Mouse (Mus musculus) granulocyte monocyte progenitor cell, adult 5-6 weeks (primary cell): ENCODE measurements around the gene Slc22a23. TPM values are rescaled to one million over a fixed set of nuclear protein-coding genes. Genes with fewer than 3 reads are reported as not detected.

ENCODE experiments used
- ATAC-seq: replicated peaks from 2 replicates; pipeline ENCODE4 v1.8.0; 2016; ENCODE audit warnings: mild to moderate bottlenecking, moderate TSS enrichment, inconsistent platforms; ENCODE audit not compliant: poor library complexity, severe bottlenecking
- total RNA-seq, 2 experiments: library from RNA; stranded (forward) in 1 of 2; stranded (reverse) in 1 of 2; fragments of 200-712, 200-1000 nt in 1 of 2; fragments of >200 nt in 1 of 2; fragmentation: Nextera tagmentation in 1 of 2; gene quantifications; 2 replicates each; pipeline ENCODE4 v1.2.3; 2014 to 2017

Gene Slc22a23
- total RNA-seq, 2 experiments from 2014 or later = not detected

GRCm38 (mm10) chr13:34344376-34345127 lies 430 bp downstream of the Slc22a23 start:
- ATAC-seq = peak; percentile 34; the same call in 1 of the 2 replicates

- 0 out of 2 replicates have a peak, but pooled peaks have one; percentile 6 for ATAC-seq
These were observed 1.1 kb downstream of the Slc22a23 start for GRCm38 (mm10) chr13:34343719-34344375.

GRCm38 (mm10) chr13:34342286-34342890 lies 2.6 kb downstream of the Slc22a23 start:
- no peak for ATAC-seq

GRCm38 (mm10) chr13:34336895-34337294 lies 8.1 kb downstream of the Slc22a23 start:
- ATAC-seq = no peak

GRCm38 (mm10) chr13:34334847-34335246 lies 10.1 kb downstream of the Slc22a23 start:
- ATAC-seq = no peak

GRCm38 (mm10) chr13:34332762-34333161 lies 12.2 kb downstream of the Slc22a23 start:
- ATAC-seq = peak; percentile 74

- no peak for ATAC-seq
These were observed 13.4 kb downstream of the Slc22a23 start for GRCm38 (mm10) chr13:34331399-34332186.

GRCm38 (mm10) chr13:34329589-34329988 lies 15.4 kb downstream of the Slc22a23 start:
- no peak for ATAC-seq

- ATAC-seq = no peak; the same call in 1 of the 2 replicates
These were observed 18.0 kb downstream of the Slc22a23 start for GRCm38 (mm10) chr13:34326992-34327391.

- ATAC-seq = no peak
These were observed 21.6 kb downstream of the Slc22a23 start for GRCm38 (mm10) chr13:34323361-34323760.

GRCm38 (mm10) chr13:34320482-34320881 lies 24.5 kb downstream of the Slc22a23 start:
- ATAC-seq = no peak

- ATAC-seq = no peak
These were observed 27.9 kb downstream of the Slc22a23 start for GRCm38 (mm10) chr13:34317051-34317450.

- ATAC-seq = no peak
These were observed 28.5 kb downstream of the Slc22a23 start for GRCm38 (mm10) chr13:34316511-34316910.

GRCm38 (mm10) chr13:34313033-34313491 lies 31.9 kb downstream of the Slc22a23 start:
- ATAC-seq = no peak

GRCm38 (mm10) chr13:34312346-34313002 lies 32.5 kb downstream of the Slc22a23 start:
- no peak for ATAC-seq

GRCm38 (mm10) chr13:34311593-34311992 lies 33.4 kb downstream of the Slc22a23 start:
- ATAC-seq = no peak

- no peak for ATAC-seq
These were observed 36.4 kb downstream of the Slc22a23 start for GRCm38 (mm10) chr13:34308604-34308927.

- no peak for ATAC-seq
These were observed 37.0 kb downstream of the Slc22a23 start for GRCm38 (mm10) chr13:34307696-34308603.
